Mouse (Mus musculus) small intestine, adult 2 months (tissue): ENCODE data around the gene Iqcd.

ENCODE experiments used
- CTCF ChIP-seq: fragments of 200-500 bp; IDR thresholded peaks from 2 replicates; pipeline ENCODE4 v1.5.1; 2012; ENCODE audit warnings: low read depth, mild to moderate bottlenecking, control low read depth, inconsistent platforms, low read length, moderate library complexity, mixed read lengths; ENCODE audit not compliant: insufficient replicate concordance, insufficient read length; ENCODE audit errors: extremely low read depth
- POLR2A ChIP-seq: fragments of 200-500 bp; IDR thresholded peaks from 2 replicates; pipeline ENCODE4 v1.6.1; 2012; ENCODE audit warnings: low read depth, mild to moderate bottlenecking, control low read depth, inconsistent platforms, low read length, moderate library complexity

GRCm38 (mm10) chr5:120569791-120570190, 19.0 kb upstream of the Iqcd start:
- no peak for TF ChIP-seq CTCF
- no peak for TF ChIP-seq POLR2A
